Mouse (Mus musculus) forebrain, embryonic 12.5 days (tissue): ENCODE results near the gene Cnot9. TPM values are rescaled to one million over a fixed set of nuclear protein-coding genes. Genes with fewer than 3 reads are reported as not detected.
"Not testable (repeated sequence)": the region's sequence is repeated elsewhere in the genome, so short reads cannot be mapped to it uniquely, and the experiment has no call there.

Source experiments
- ATAC-seq: fragments of 200-750 bp; cut with Nextera tagmentation; 2 replicates; pipeline ENCODE4 v1.8.0; 2017; ENCODE audit warnings: moderate TSS enrichment; ENCODE audit not compliant: low FRiP score
- H3K27ac ChIP-seq: fragments of 300-500 bp; sonication (generic); 2 replicates; pipeline ENCODE4 v1.5.1; 2016; ENCODE audit warnings: mild to moderate bottlenecking
- H3K27me3 ChIP-seq: fragments of 300-500 bp; sonication (generic); 2 replicates; pipeline ENCODE4 v1.6.1; 2016; ENCODE audit warnings: mild to moderate bottlenecking
- H3K36me3 ChIP-seq: fragments of 300-500 bp; sonication (generic); replicated peaks from 2 replicates; pipeline ENCODE4 v1.6.1; 2016; ENCODE audit warnings: mild to moderate bottlenecking
- H3K4me1 ChIP-seq: fragments of 300-500 bp; sonication (generic); 2 replicates; pipeline ENCODE4 v1.6.1; 2016
- H3K4me2 ChIP-seq: fragments of 300-500 bp; sonication (generic); 2 replicates; pipeline ENCODE4 v1.6.1; 2016; ENCODE audit warnings: mild to moderate bottlenecking, moderate library complexity
- H3K4me3 ChIP-seq: fragments of 300-500 bp; sonication (generic); replicated peaks from 2 replicates; pipeline ENCODE4 v1.5.1; 2016; ENCODE audit warnings: mild to moderate bottlenecking
- H3K9ac ChIP-seq: fragments of 300-500 bp; sonication (generic); 2 replicates; pipeline ENCODE4 v1.6.1; 2016; ENCODE audit warnings: mild to moderate bottlenecking
- H3K9me3 ChIP-seq: fragments of 300-500 bp; sonication (generic); 2 replicates; pipeline ENCODE4 v1.6.1; 2016
- WGBS: fragments of 180-500 bp; shearing (Covaris S2); methylation state at CpG from one replicate; pipeline ENCODE4 v1.1.7; 2016; 5-methylcytosine and 5-hydroxymethylcytosine counted together
- polyA plus RNA-seq: library from polyadenylated mRNA; unstranded; fragments of >200 nt; fragmentation: Nextera tagmentation; extraction: Ambion mirVana; gene quantifications from 2 replicates; pipeline ENCODE4 v1.2.1, GENCODE M21; 2016

Cnot9 gene
- 77.5 and 84.2 TPM in 2 replicates for polyA plus RNA-seq

- Histone ChIP-seq H3K9ac (peak within 1 kb of the TSS; percentile 89), H3K4me1 (peaks cover 31% of the 10 kb centered on the region), H3K27me3 (no peaks in the 10 kb centered on the region), H3K27ac (peak within 1 kb of the TSS; percentile 93), H3K9me3 (no peaks in the 10 kb centered on the region), H3K36me3 (no peaks in the 10 kb centered on the region), H3K4me2 (peak within 1 kb of the TSS; percentile 87), H3K4me3 (peak within 1 kb of the TSS; percentile 88)
- WGBS = under 1% methylated on average over 62 of the region's 64 CpGs
- ATAC-seq = peak; percentile 99
These were observed at the start of gene Cnot9 for GRCm38 (mm10) chr1:74505721-74506464. TSS of gene Cnot9 (plus strand) at chr1:74506058.

- no peak overlapping the region for H3K9ac ChIP-seq
- H3K27ac ChIP-seq = no peak overlapping the region
- H3K4me2 ChIP-seq = no peak overlapping the region
- WGBS = 73% methylated on average over 2 of the region's 2 CpGs
- peaks cover 50% of the 10 kb centered on the region for H3K36me3 ChIP-seq
- ATAC-seq = no peak
- H3K9me3 ChIP-seq = no peaks in the 10 kb centered on the region
- no peaks in the 10 kb centered on the region for H3K4me1 ChIP-seq
- H3K4me3 ChIP-seq = no peak overlapping the region
- no peaks in the 10 kb centered on the region for H3K27me3 ChIP-seq
These were observed 45.6 kb upstream of the Cnot9 start for GRCm38 (mm10) chr1:74460273-74460672.

- no peaks in the 10 kb centered on the region for H3K27me3 ChIP-seq
- H3K4me3 ChIP-seq = no peak overlapping the region
- no peak for ATAC-seq
- no peak overlapping the region for H3K4me2 ChIP-seq
- no peak overlapping the region for H3K9ac ChIP-seq
- 96% methylated on average over 5 of the region's 5 CpGs for WGBS
- H3K4me1 ChIP-seq = no peaks in the 10 kb centered on the region
- H3K9me3 ChIP-seq = no peaks in the 10 kb centered on the region
- no peak overlapping the region for H3K27ac ChIP-seq
- peaks cover 71% of the 10 kb centered on the region for H3K36me3 ChIP-seq
These were observed 20.1 kb upstream of the Cnot9 start for GRCm38 (mm10) chr1:74485792-74486191.

- no peak overlapping the region for H3K4me2 ChIP-seq
- no peak overlapping the region for H3K27ac ChIP-seq
- ATAC-seq = no peak
- H3K4me1 ChIP-seq = peaks cover 10% of the 10 kb centered on the region
- peaks cover 2% of the 10 kb centered on the region; the same call in 1 of the 2 replicates for H3K36me3 ChIP-seq
- H3K4me3 ChIP-seq = no peak overlapping the region
- H3K27me3 ChIP-seq = no peaks in the 10 kb centered on the region
- 92% methylated on average over 1 of the region's 1 CpGs for WGBS
- no peaks in the 10 kb centered on the region for H3K9me3 ChIP-seq
- no peak overlapping the region for H3K9ac ChIP-seq
These were observed 4.8 kb upstream of the Cnot9 start for GRCm38 (mm10) chr1:74501106-74501505.

GRCm38 (mm10) chr1:74505393-74505720, 501 bp upstream of the Cnot9 start:
- peaks cover 31% of the 10 kb centered on the region for H3K4me1 ChIP-seq

GRCm38 (mm10) chr1:74506471-74506881, 618 bp downstream of the Cnot9 start:
- Histone ChIP-seq H3K27me3 (no peaks in the 10 kb centered on the region), H3K9me3 (no peaks in the 10 kb centered on the region), H3K4me3 (peak overlapping the region; percentile 88), H3K4me1 (peaks cover 31% of the 10 kb centered on the region), H3K36me3 (peaks cover 3% of the 10 kb centered on the region; the same call in 1 of the 2 replicates), H3K4me2 (peak overlapping the region; percentile 87), H3K27ac (peak overlapping the region; percentile 93), H3K9ac (peak overlapping the region; percentile 89)
- ATAC-seq = peak; percentile 55; the same call in 1 of the 2 replicates
- WGBS = 0% methylated on average over 34 of the region's 34 CpGs

More at GRCm38 (mm10) chr1:74505393-74505720, 501 bp upstream of the Cnot9 start:
- peak overlapping the region; percentile 87 for H3K4me2 ChIP-seq
- H3K27me3 ChIP-seq = no peaks in the 10 kb centered on the region
- peak overlapping the region; percentile 78 for H3K27ac ChIP-seq
- WGBS = under 1% methylated on average over 22 of the region's 22 CpGs
- peak overlapping the region; percentile 88 for H3K4me3 ChIP-seq
- no peaks in the 10 kb centered on the region for H3K9me3 ChIP-seq
- no peak for ATAC-seq
- peak overlapping the region; percentile 88 for H3K9ac ChIP-seq
- H3K36me3 ChIP-seq = no peaks in the 10 kb centered on the region

GRCm38 (mm10) chr1:74507780-74508179, 1.9 kb downstream of the Cnot9 start:
- 88% methylated on average over 2 of the region's 2 CpGs for WGBS
- Histone ChIP-seq H3K4me3 (peak overlapping the region; percentile 88), H3K36me3 (peaks cover 7% of the 10 kb centered on the region; the same call in 1 of the 2 replicates), H3K27me3 (no peaks in the 10 kb centered on the region), H3K4me1 (peaks cover 31% of the 10 kb centered on the region), H3K9ac (no peak overlapping the region), H3K27ac (no peak overlapping the region), H3K9me3 (no peaks in the 10 kb centered on the region), H3K4me2 (peak overlapping the region; percentile 87)
- no peak for ATAC-seq

GRCm38 (mm10) chr1:74511306-74511705, 5.4 kb downstream of the Cnot9 start:
- no peak for ATAC-seq
- no peaks in the 10 kb centered on the region for H3K9me3 ChIP-seq
- peaks cover 19% of the 10 kb centered on the region; the same call in 1 of the 2 replicates for H3K36me3 ChIP-seq

GRCm38 (mm10) chr1:74512999-74513398, 7.1 kb downstream of the Cnot9 start:
- 98% methylated on average over 1 of the region's 1 CpGs for WGBS
- not testable (repeated sequence) for ATAC-seq, H3K9me3 ChIP-seq, H3K27me3 ChIP-seq, H3K4me1 ChIP-seq, H3K9ac ChIP-seq, H3K27ac ChIP-seq, H3K4me2 ChIP-seq, H3K4me3 ChIP-seq
- H3K36me3 ChIP-seq = peaks cover 28% of the 10 kb centered on the region

More at GRCm38 (mm10) chr1:74511306-74511705, 5.4 kb downstream of the Cnot9 start:
- Histone ChIP-seq H3K27ac (no peak overlapping the region), H3K4me1 (peaks cover 22% of the 10 kb centered on the region), H3K4me2 (no peak overlapping the region), H3K27me3 (no peaks in the 10 kb centered on the region), H3K9ac (no peak overlapping the region), H3K4me3 (no peak overlapping the region)
- 99% methylated on average over 5 of the region's 5 CpGs for WGBS

GRCm38 (mm10) chr1:74519875-74520274, 14.0 kb downstream of the Cnot9 start:
- no peak for ATAC-seq

GRCm38 (mm10) chr1:74524746-74525145, 18.9 kb downstream of the Cnot9 start:
- no peak overlapping the region for H3K9ac ChIP-seq
- no peak overlapping the region for H3K27ac ChIP-seq
- WGBS = 90% methylated on average over 4 of the region's 4 CpGs
- no peak overlapping the region for H3K4me3 ChIP-seq
- H3K9me3 ChIP-seq = no peaks in the 10 kb centered on the region
- no peaks in the 10 kb centered on the region for H3K4me1 ChIP-seq
- H3K4me2 ChIP-seq = no peak overlapping the region
- H3K36me3 ChIP-seq = peaks cover 90% of the 10 kb centered on the region
- no peaks in the 10 kb centered on the region for H3K27me3 ChIP-seq
- no peak for ATAC-seq

More at GRCm38 (mm10) chr1:74519875-74520274, 14.0 kb downstream of the Cnot9 start:
- no peaks in the 10 kb centered on the region for H3K9me3 ChIP-seq
- no peak overlapping the region for H3K4me3 ChIP-seq
- no peaks in the 10 kb centered on the region for H3K27me3 ChIP-seq
- no peak overlapping the region for H3K4me2 ChIP-seq
- no peak overlapping the region for H3K27ac ChIP-seq
- no peak overlapping the region for H3K9ac ChIP-seq
- H3K4me1 ChIP-seq = no peaks in the 10 kb centered on the region
- peaks cover 70% of the 10 kb centered on the region for H3K36me3 ChIP-seq

GRCm38 (mm10) chr1:74528589-74528988, 22.7 kb downstream of the Cnot9 start:
- Histone ChIP-seq H3K27ac (no peak overlapping the region), H3K36me3 (peaks cover 90% of the 10 kb centered on the region), H3K9me3 (no peaks in the 10 kb centered on the region), H3K27me3 (no peaks in the 10 kb centered on the region), H3K9ac (no peak overlapping the region), H3K4me3 (no peak overlapping the region), H3K4me2 (no peak overlapping the region), H3K4me1 (no peaks in the 10 kb centered on the region)
- WGBS = 94% methylated on average over 7 of the region's 7 CpGs
- no peak for ATAC-seq

- Histone ChIP-seq H3K27ac (no peak overlapping the region), H3K36me3 (no peaks in the 10 kb centered on the region), H3K27me3 (no peaks in the 10 kb centered on the region), H3K9ac (no peak overlapping the region), H3K4me3 (no peak overlapping the region), H3K4me1 (peaks cover 12% of the 10 kb centered on the region), H3K9me3 (no peaks in the 10 kb centered on the region), H3K4me2 (no peak overlapping the region)
- ATAC-seq = no peak
These were observed 32.8 kb downstream of the Cnot9 start for GRCm38 (mm10) chr1:74538650-74539049.
